21 mouse cellular contexts compared by ENCODE assay signal in genomic region chr16:33453826-33454225, GRCm38 (mm10).
DNase-seq lines count a peak whose midpoint lies in the region; ATAC-seq lines count a peak whose summit lies in the region.
"Had no signal": no experiment of that assay in that cellular context is flagged by ENCODE, and none has a peak within 500 bp of the region (broad histone marks: within the 10 kb centered on the region; RNA-seq: fewer than 3 reads in every experiment).

No protein-coding gene starts in this region.

- H3K27ac ChIP-seq in hindbrain, embryonic 13.5 days = 0 out of 2 replicates have a peak overlapping the region, but pooled peaks have one; percentile 23
- no peak overlapping the region for H3K27ac ChIP-seq in hindbrain, embryonic 16.5 days (ENCODE audit: low read depth, low read length)
- peak overlapping the region; percentile 42; the same call in 1 of the 2 replicates for H3K27ac ChIP-seq in neural tube, embryonic 13.5 days (replicated peaks)
- H3K27ac ChIP-seq: embryonic facial prominence, embryonic 15.5 days; forebrain, embryonic 10.5 days; gastrocnemius, adult 2 months; hindbrain, embryonic 15.5 days had no signal

- H3K4me1 ChIP-seq in hindbrain, embryonic 13.5 days (replicated peaks) = peaks cover 13% of the 10 kb centered on the region; the same call in 1 of the 2 replicates
- H3K4me1 ChIP-seq in hindbrain, embryonic 16.5 days (ENCODE audit: control insufficient read depth, insufficient read depth, low read depth, low read length) = no peaks in the 10 kb centered on the region
- peaks cover 16% of the 10 kb centered on the region for H3K4me1 ChIP-seq in neural tube, embryonic 13.5 days (replicated peaks)
- H3K4me1 ChIP-seq: forebrain, embryonic 10.5 days had no signal

- H3K36me3 ChIP-seq in hindbrain, embryonic 13.5 days = peaks cover 2% of the 10 kb centered on the region; the same call in 1 of the 2 replicates
- H3K36me3 ChIP-seq in hindbrain, embryonic 16.5 days (ENCODE audit: control insufficient read depth, insufficient read depth, low read length) = no peaks in the 10 kb centered on the region
- peaks cover 6% of the 10 kb centered on the region for H3K36me3 ChIP-seq in neural tube, embryonic 13.5 days

- no peak for DNase-seq in neural tube, embryonic 10.5 days (ENCODE audit: extremely low spot score, low spot score)
- no peak for DNase-seq in lung, postnatal 4 days
- DNase-seq in cerebellum, postnatal 4 days (ENCODE audit: low spot score in 2 of 2) = no peak
- no peak for DNase-seq in MN1 (ENCODE audit: low spot score)
- DNase-seq: cerebellum, adult 2 months; cerebellum, postnatal 10 days; embryo, embryonic 11 days; gastrocnemius, adult 2 months; gastrocnemius, postnatal 36 days; heart, adult 11 months; heart, postnatal 10 days had no signal

- H3K9me3 ChIP-seq in hindbrain, embryonic 13.5 days = no peaks in the 10 kb centered on the region
- H3K9me3 ChIP-seq in hindbrain, embryonic 16.5 days (ENCODE audit: control insufficient read depth, low read length) = no peaks in the 10 kb centered on the region
- no peaks in the 10 kb centered on the region for H3K9me3 ChIP-seq in neural tube, embryonic 13.5 days
- H3K9me3 ChIP-seq: embryonic facial prominence, embryonic 15.5 days; forebrain, embryonic 10.5 days; hindbrain, embryonic 15.5 days had no signal

- no peak overlapping the region for H3K9ac ChIP-seq in hindbrain, embryonic 13.5 days
- H3K9ac ChIP-seq in hindbrain, embryonic 16.5 days (ENCODE audit: low read depth, low read length) = no peak overlapping the region
- no peak overlapping the region for H3K9ac ChIP-seq in neural tube, embryonic 13.5 days
- H3K9ac ChIP-seq: embryonic facial prominence, embryonic 15.5 days; hindbrain, embryonic 15.5 days had no signal

- no peak overlapping the region for H3K4me3 ChIP-seq in hindbrain, embryonic 13.5 days
- H3K4me3 ChIP-seq in hindbrain, embryonic 16.5 days (ENCODE audit: low read length) = no peak overlapping the region
- no peak overlapping the region for H3K4me3 ChIP-seq in neural tube, embryonic 13.5 days
- H3K4me3 ChIP-seq: embryonic facial prominence, embryonic 15.5 days; erythroblast, embryonic 14.5 days; forebrain, embryonic 10.5 days; gastrocnemius, adult 2 months; hindbrain, embryonic 15.5 days had no signal

- no peak overlapping the region for H3K4me2 ChIP-seq in hindbrain, embryonic 13.5 days
- H3K4me2 ChIP-seq in hindbrain, embryonic 16.5 days (ENCODE audit: low read length) = no peak overlapping the region
- no peak overlapping the region for H3K4me2 ChIP-seq in neural tube, embryonic 13.5 days
- H3K4me2 ChIP-seq: embryonic facial prominence, embryonic 15.5 days; hindbrain, embryonic 15.5 days had no signal

- 89% methylated on average over 2 of the region's 2 CpGs for WGBS in hindbrain, embryonic 13.5 days
- WGBS in hindbrain, embryonic 16.5 days = 86% methylated on average over 2 of the region's 2 CpGs
- WGBS in neural tube, embryonic 13.5 days = 93% methylated on average over 2 of the region's 2 CpGs

- ATAC-seq in hindbrain, embryonic 13.5 days (ENCODE audit: low FRiP score) = no peak
- no peak for ATAC-seq in hindbrain, embryonic 16.5 days
- ATAC-seq in neural tube, embryonic 13.5 days (ENCODE audit: low read depth) = no peak
- 0 out of 2 replicates have a peak, but pooled peaks have one; percentile 10 for ATAC-seq in megakaryocyte, adult 5-6 weeks (ENCODE audit: poor library complexity, severe bottlenecking)
- ATAC-seq: forebrain, embryonic 14.5 days had no signal

- no peaks in the 10 kb centered on the region for H3K27me3 ChIP-seq in hindbrain, embryonic 13.5 days
- no peaks in the 10 kb centered on the region for H3K27me3 ChIP-seq in hindbrain, embryonic 16.5 days (replicated peaks; ENCODE audit: control insufficient read depth, insufficient read depth, low read length)
- H3K27me3 ChIP-seq in neural tube, embryonic 13.5 days = no peaks in the 10 kb centered on the region
- H3K27me3 ChIP-seq: CH12.LX; embryonic facial prominence, embryonic 15.5 days; hindbrain, embryonic 15.5 days had no signal
